Mouse (Mus musculus): Measurements from ENCODE around the gene Xrn2.
A peak's percentile ranks its signal among the peaks of the same experiment; 100 is the strongest.
"Not testable (repeated sequence)": the region's sequence is repeated elsewhere in the genome, so short reads cannot be mapped to it uniquely, and the experiment has no call there.

The Xrn2 gene

GRCm38 (mm10) chr2:147012623-147013184 lies at the start of gene Xrn2:
TSS of gene Xrn2 (plus strand) at chr2:147012996.
- DNase-seq (ENCODE audit: low spot score) = peak; percentile 95

- DNase-seq (ENCODE audit: low spot score) = no peak
Measured at GRCm38 (mm10) chr2:146975024-146975423, 37.8 kb upstream of the Xrn2 start.

- no peak for DNase-seq (ENCODE audit: low spot score)
Measured at GRCm38 (mm10) chr2:146975453-146976028, 37.3 kb upstream of the Xrn2 start.

GRCm38 (mm10) chr2:146982786-146983185 lies 30.0 kb upstream of the Xrn2 start:
- no peak for DNase-seq (ENCODE audit: low spot score)

- no peak for DNase-seq (ENCODE audit: low spot score)
Measured at GRCm38 (mm10) chr2:146984831-146985230, 28.0 kb upstream of the Xrn2 start.

- no peak for DNase-seq (ENCODE audit: low spot score)
Measured at GRCm38 (mm10) chr2:146985807-146986206, 27.0 kb upstream of the Xrn2 start.

GRCm38 (mm10) chr2:146986429-146986828 lies 26.4 kb upstream of the Xrn2 start:
- DNase-seq (ENCODE audit: low spot score) = no peak

GRCm38 (mm10) chr2:147007265-147007664 lies 5.5 kb upstream of the Xrn2 start:
- no peak for DNase-seq (ENCODE audit: low spot score)

- DNase-seq (ENCODE audit: low spot score) = no peak
Measured at GRCm38 (mm10) chr2:147009084-147009483, 3.7 kb upstream of the Xrn2 start.

GRCm38 (mm10) chr2:147010141-147010540 lies 2.7 kb upstream of the Xrn2 start:
- DNase-seq (ENCODE audit: low spot score) = no peak

GRCm38 (mm10) chr2:147010952-147011351 lies 1.8 kb upstream of the Xrn2 start:
- DNase-seq (ENCODE audit: low spot score) = no peak

- no peak for DNase-seq (ENCODE audit: low spot score)
Measured at GRCm38 (mm10) chr2:147011474-147012140, 1.2 kb upstream of the Xrn2 start.

GRCm38 (mm10) chr2:147012141-147012622 lies 614 bp upstream of the Xrn2 start:
- no peak for DNase-seq (ENCODE audit: low spot score)

- peak; percentile 93 for DNase-seq (ENCODE audit: low spot score)
Measured at GRCm38 (mm10) chr2:147013194-147013969, 586 bp downstream of the Xrn2 start.

- DNase-seq (ENCODE audit: low spot score) = peak; percentile 2
Measured at GRCm38 (mm10) chr2:147014101-147014886, 1.5 kb downstream of the Xrn2 start.

- not testable (repeated sequence) for DNase-seq (ENCODE audit: low spot score)
Measured at GRCm38 (mm10) chr2:147022041-147022440, 9.2 kb downstream of the Xrn2 start.

- DNase-seq (ENCODE audit: low spot score) = no peak
Measured at GRCm38 (mm10) chr2:147023067-147023466, 10.3 kb downstream of the Xrn2 start.

GRCm38 (mm10) chr2:147023560-147023959 lies 10.8 kb downstream of the Xrn2 start:
- no peak for DNase-seq (ENCODE audit: low spot score)

- no peak for DNase-seq (ENCODE audit: low spot score)
Measured at GRCm38 (mm10) chr2:147033065-147033464, 20.3 kb downstream of the Xrn2 start.

- no peak for DNase-seq (ENCODE audit: low spot score)
Measured at GRCm38 (mm10) chr2:147035864-147036263, 23.1 kb downstream of the Xrn2 start.

GRCm38 (mm10) chr2:147047051-147047450 lies 34.3 kb downstream of the Xrn2 start:
- DNase-seq (ENCODE audit: low spot score) = no peak

Measured in retina, embryonic 14.5 days (tissue).